Mouse (Mus musculus): ENCODE data around the gene Wwtr1. TPM values are rescaled to one million over a fixed set of nuclear protein-coding genes. Genes with fewer than 3 reads are reported as not detected.
A peak's percentile ranks its signal among the peaks of the same experiment; 100 is the strongest.

Wwtr1 gene
- polyA plus RNA-seq, 1 experiment from 2014 or later, result 28.9 TPM

GRCm38 (mm10) chr3:57435364-57435763, 140.3 kb downstream of the Wwtr1 start:
- H3K9me3 ChIP-seq (replicated peaks; ENCODE audit: low read length), result no peaks in the 10 kb centered on the region
- H3K27ac ChIP-seq, result no peak overlapping the region
- H3K4me2 ChIP-seq (ENCODE audit: low read length), result no peak overlapping the region
- no peaks in the 10 kb centered on the region for H3K4me1 ChIP-seq (replicated peaks; ENCODE audit: insufficient read depth, low read length)
- H3K9ac ChIP-seq (ENCODE audit: low read depth, low read length), result no peak overlapping the region
- no peaks in the 10 kb centered on the region for H3K36me3 ChIP-seq (ENCODE audit: insufficient read depth, low read length)
- 80% methylated on average over 8 of the region's 8 CpGs for WGBS
- H3K4me3 ChIP-seq (replicated peaks; ENCODE audit: low read depth, low read length), result no peak overlapping the region
- no peak for ATAC-seq (replicated peaks; ENCODE audit: low FRiP score, low read depth)
- H3K27me3 ChIP-seq (ENCODE audit: insufficient read depth, low read length), result no peaks in the 10 kb centered on the region
- TF ChIP-seq CTCF (IDR thresholded peaks at IDR 0.05; ENCODE audit: low read depth), result no peak
- DNase-seq (ENCODE audit: low spot score), result no peak

- WGBS, result 67% methylated on average over 3 of the region's 3 CpGs
- no peak for DNase-seq (ENCODE audit: low spot score)
- Histone ChIP-seq H3K36me3 (ENCODE audit: insufficient read depth, low read length) (no peaks in the 10 kb centered on the region), H3K9me3 (replicated peaks; ENCODE audit: low read length) (no peaks in the 10 kb centered on the region), H3K4me2 (ENCODE audit: low read length) (no peak overlapping the region), H3K27ac (no peak overlapping the region), H3K4me1 (replicated peaks; ENCODE audit: insufficient read depth, low read length) (0 out of 2 replicates have a peak, but pooled peaks cover 6% of the 10 kb centered on the region), H3K4me3 (replicated peaks; ENCODE audit: low read depth, low read length) (no peak overlapping the region), H3K27me3 (ENCODE audit: insufficient read depth, low read length) (no peaks in the 10 kb centered on the region), H3K9ac (ENCODE audit: low read depth, low read length) (no peak overlapping the region)
- ATAC-seq (replicated peaks; ENCODE audit: low FRiP score, low read depth), result no peak
- TF ChIP-seq CTCF (IDR thresholded peaks at IDR 0.05; ENCODE audit: low read depth), result no peak
Measured at GRCm38 (mm10) chr3:57431706-57432105, 144.0 kb downstream of the Wwtr1 start.

- 46% methylated on average over 4 of the region's 4 CpGs for WGBS
- Histone ChIP-seq H3K27ac (no peak overlapping the region), H3K4me2 (ENCODE audit: low read length) (no peak overlapping the region), H3K9ac (ENCODE audit: low read depth, low read length) (no peak overlapping the region), H3K4me1 (replicated peaks; ENCODE audit: insufficient read depth, low read length) (peaks cover 13% of the 10 kb centered on the region), H3K9me3 (replicated peaks; ENCODE audit: low read length) (no peaks in the 10 kb centered on the region), H3K27me3 (ENCODE audit: insufficient read depth, low read length) (no peaks in the 10 kb centered on the region), H3K36me3 (ENCODE audit: insufficient read depth, low read length) (no peaks in the 10 kb centered on the region), H3K4me3 (replicated peaks; ENCODE audit: low read depth, low read length) (no peak overlapping the region)
- no peak for ATAC-seq (replicated peaks; ENCODE audit: low FRiP score, low read depth)
- DNase-seq (ENCODE audit: low spot score), result peak; percentile 73
- TF ChIP-seq CTCF (IDR thresholded peaks at IDR 0.05; ENCODE audit: low read depth), result peak; percentile 67
Measured at GRCm38 (mm10) chr3:57429486-57429885, 146.2 kb downstream of the Wwtr1 start.

GRCm38 (mm10) chr3:57428682-57429464, 146.8 kb downstream of the Wwtr1 start:
- no peak overlapping the region for H3K9ac ChIP-seq (ENCODE audit: low read depth, low read length)
- H3K27ac ChIP-seq, result no peak overlapping the region; the same call in 1 of the 2 replicates
- ATAC-seq (replicated peaks; ENCODE audit: low FRiP score, low read depth) (peak; percentile 43), DNase-seq (ENCODE audit: low spot score) (peak; percentile 66)
- no peaks in the 10 kb centered on the region for H3K9me3 ChIP-seq (replicated peaks; ENCODE audit: low read length)
- H3K4me2 ChIP-seq (ENCODE audit: low read length), result no peak overlapping the region
- no peak overlapping the region for H3K4me3 ChIP-seq (replicated peaks; ENCODE audit: low read depth, low read length)
- no peaks in the 10 kb centered on the region for H3K27me3 ChIP-seq (ENCODE audit: insufficient read depth, low read length)
- 7% methylated on average over 5 of the region's 5 CpGs for WGBS
- peaks cover 13% of the 10 kb centered on the region for H3K4me1 ChIP-seq (replicated peaks; ENCODE audit: insufficient read depth, low read length)
- no peak for TF ChIP-seq CTCF (IDR thresholded peaks at IDR 0.05; ENCODE audit: low read depth)
- H3K36me3 ChIP-seq (ENCODE audit: insufficient read depth, low read length), result no peaks in the 10 kb centered on the region

- TF ChIP-seq CTCF (IDR thresholded peaks at IDR 0.05; ENCODE audit: low read depth), result no peak
- Histone ChIP-seq H3K27me3 (ENCODE audit: insufficient read depth, low read length) (no peaks in the 10 kb centered on the region), H3K36me3 (ENCODE audit: insufficient read depth, low read length) (no peaks in the 10 kb centered on the region), H3K9me3 (replicated peaks; ENCODE audit: low read length) (no peaks in the 10 kb centered on the region), H3K27ac (no peak overlapping the region), H3K4me1 (replicated peaks; ENCODE audit: insufficient read depth, low read length) (peaks cover 13% of the 10 kb centered on the region), H3K4me3 (replicated peaks; ENCODE audit: low read depth, low read length) (no peak overlapping the region), H3K4me2 (ENCODE audit: low read length) (no peak overlapping the region), H3K9ac (ENCODE audit: low read depth, low read length) (no peak overlapping the region)
- WGBS, result 81% methylated on average over 11 of the region's 11 CpGs
- ATAC-seq (replicated peaks; ENCODE audit: low FRiP score, low read depth), result no peak
- DNase-seq (ENCODE audit: low spot score), result no peak
Measured at GRCm38 (mm10) chr3:57426351-57426750, 149.4 kb downstream of the Wwtr1 start.

GRCm38 (mm10) chr3:57425089-57425730, 150.5 kb downstream of the Wwtr1 start, which contains the start of gene Tm4sf4:
TSS of gene Tm4sf4 (plus strand) at chr3:57425314.
- DNase-seq (ENCODE audit: low spot score) (no peak), ATAC-seq (replicated peaks; ENCODE audit: low FRiP score, low read depth) (no peak)
- Histone ChIP-seq H3K9ac (ENCODE audit: low read depth, low read length) (no peak within 1 kb of the TSS), H3K36me3 (ENCODE audit: insufficient read depth, low read length) (no peaks in the 10 kb centered on the region), H3K4me2 (ENCODE audit: low read length) (peak within 1 kb of the TSS; percentile 10; the same call in 1 of the 2 replicates), H3K9me3 (replicated peaks; ENCODE audit: low read length) (no peaks in the 10 kb centered on the region), H3K4me3 (replicated peaks; ENCODE audit: low read depth, low read length) (no peak within 1 kb of the TSS), H3K4me1 (replicated peaks; ENCODE audit: insufficient read depth, low read length) (peaks cover 13% of the 10 kb centered on the region), H3K27me3 (ENCODE audit: insufficient read depth, low read length) (no peaks in the 10 kb centered on the region), H3K27ac (no peak within 1 kb of the TSS)
- WGBS, result 42% methylated on average over 10 of the region's 10 CpGs
- no peak for TF ChIP-seq CTCF (IDR thresholded peaks at IDR 0.05; ENCODE audit: low read depth)

Data from kidney, postnatal 0 days (tissue).